Comparison of ENCODE assay signal across 9 mouse cellular contexts in genomic region chr1:147343276-147343953, GRCm38 (mm10).
A peak's percentile ranks its signal among the peaks of the same experiment; 100 is the strongest.
DNase-seq lines count a peak whose midpoint lies in the region; ATAC-seq lines count a peak whose summit lies in the region.
"Had no signal": no experiment of that assay in that cellular context is flagged by ENCODE, and none has a peak within 500 bp of the region (broad histone marks: within the 10 kb centered on the region; RNA-seq: fewer than 3 reads in every experiment).

No protein-coding gene starts in this region.

- peak; percentile 8 for DNase-seq in ovary, adult 18-20 months (ENCODE audit: low spot score)
- DNase-seq in ovary, postnatal 14 days (ENCODE audit: low spot score) = no peak
- peak; percentile 78 to 84 for DNase-seq in layer of hippocampus, postnatal 10 days (ENCODE audit: low spot score in 2 of 2)
- DNase-seq in right cerebral cortex, postnatal 4 days = peak; percentile 70
- no peak for DNase-seq in liver
- DNase-seq in urinary bladder, adult 2 months (ENCODE audit: low spot score) = no peak
- DNase-seq: kidney, adult 9 months; thymus, postnatal 36 days had no signal

- ATAC-seq in frontal cortex, adult (ENCODE audit: low TSS enrichment) = peak; percentile 85

Comparison
In these comparisons a context has a peak if more than half of its experiments do, and no peak if none do; other contexts are left out.
1. DNase-seq: peak in ovary, adult 18-20 months (single experiment), layer of hippocampus, postnatal 10 days (2 of 2) and right cerebral cortex, postnatal 4 days (single experiment); none in ovary, postnatal 14 days (single experiment), liver (single experiment) and urinary bladder, adult 2 months (single experiment).